Mouse (Mus musculus): ENCODE results near the gene Vps29.

Gene Vps29

GRCm38 (mm10) chr5:122336554-122337294 lies 17.4 kb upstream of the Vps29 start:
- DNase-seq (ENCODE audit: low read depth, low spot score) = no peak

GRCm38 (mm10) chr5:122342874-122343273 lies 11.3 kb upstream of the Vps29 start:
- no peak for DNase-seq (ENCODE audit: low read depth, low spot score)

- no peak for DNase-seq (ENCODE audit: low read depth, low spot score)
These were observed 10.4 kb upstream of the Vps29 start for GRCm38 (mm10) chr5:122343768-122344167.

GRCm38 (mm10) chr5:122344260-122344659 lies 9.9 kb upstream of the Vps29 start:
- peak; percentile 77 for DNase-seq (ENCODE audit: low read depth, low spot score)

- DNase-seq (ENCODE audit: low read depth, low spot score) = no peak
These were observed 8.4 kb upstream of the Vps29 start for GRCm38 (mm10) chr5:122345777-122346176.

- no peak for DNase-seq (ENCODE audit: low read depth, low spot score)
These were observed 411 bp downstream of the Vps29 start for GRCm38 (mm10) chr5:122354492-122355067.

DNA sequence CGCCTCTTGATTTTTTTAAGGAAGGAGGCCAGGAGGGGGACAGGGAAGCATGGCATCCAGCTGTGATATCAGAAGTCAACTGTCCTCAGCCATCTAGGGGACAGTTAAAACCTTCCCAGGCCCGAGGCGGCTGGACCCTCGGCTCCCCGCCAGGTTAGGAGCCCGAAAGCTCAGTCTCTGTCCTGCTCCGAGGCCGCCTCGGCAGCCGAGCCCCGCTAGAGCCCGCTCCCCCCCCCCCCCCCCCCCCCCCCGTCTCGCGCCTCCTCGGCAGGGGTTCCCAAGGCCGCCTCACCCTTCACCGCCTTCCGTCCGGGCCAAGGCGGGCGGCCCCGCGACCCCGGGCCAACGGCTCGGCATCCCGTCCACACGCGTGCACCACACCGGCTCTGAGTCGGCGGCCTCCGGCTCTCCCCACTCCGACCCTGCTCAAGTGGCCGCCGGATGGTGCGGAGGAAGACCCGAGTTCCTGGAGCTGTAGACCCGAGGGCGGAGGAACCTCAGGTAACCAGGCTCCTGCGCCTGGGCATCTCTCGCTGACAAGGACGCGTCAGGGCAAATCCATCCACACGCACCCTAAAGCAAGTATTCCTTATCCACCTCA lies 17.5 kb downstream of the Vps29 start, which contains the start of gene Gpn3:
TSS of gene Gpn3 (plus strand) at position 286 of the 601 bp plus-strand sequence.
- DNase-seq (ENCODE audit: low read depth, low spot score) = no peak

- DNase-seq (ENCODE audit: low read depth, low spot score) = peak; percentile 99
These were observed 18.1 kb downstream of the Vps29 start, which contains the start of gene Fam216a for GRCm38 (mm10) chr5:122372192-122372769. Gene Fam216a, minus strand, starts transcription at chr5:122372364.

GRCm38 (mm10) chr5:122372878-122373277 lies 18.7 kb downstream of the Vps29 start:
- no peak for DNase-seq (ENCODE audit: low read depth, low spot score)

- no peak for DNase-seq (ENCODE audit: low read depth, low spot score)
These were observed 23.1 kb downstream of the Vps29 start for GRCm38 (mm10) chr5:122377101-122377833.

DNA sequence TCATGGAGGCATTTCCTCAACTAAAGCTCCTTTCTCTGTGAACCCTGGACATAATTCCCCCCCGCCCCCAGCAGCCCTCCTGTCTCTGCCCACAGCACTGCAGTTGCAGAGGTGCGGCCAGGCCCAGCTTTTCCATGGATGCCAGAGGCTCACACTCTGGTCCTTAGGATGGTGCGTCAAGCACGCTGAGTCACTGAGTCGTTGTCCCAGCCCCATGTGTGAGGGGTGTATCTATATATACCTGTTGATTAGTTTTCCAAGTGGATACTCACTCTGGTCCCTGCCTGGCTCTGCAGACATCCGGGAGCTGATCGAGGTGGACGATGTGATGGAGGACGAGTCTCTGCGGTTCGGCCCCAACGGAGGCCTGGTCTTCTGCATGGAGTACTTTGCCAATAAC lies 24.0 kb downstream of the Vps29 start:
- no peak for DNase-seq (ENCODE audit: low read depth, low spot score)

DNA sequence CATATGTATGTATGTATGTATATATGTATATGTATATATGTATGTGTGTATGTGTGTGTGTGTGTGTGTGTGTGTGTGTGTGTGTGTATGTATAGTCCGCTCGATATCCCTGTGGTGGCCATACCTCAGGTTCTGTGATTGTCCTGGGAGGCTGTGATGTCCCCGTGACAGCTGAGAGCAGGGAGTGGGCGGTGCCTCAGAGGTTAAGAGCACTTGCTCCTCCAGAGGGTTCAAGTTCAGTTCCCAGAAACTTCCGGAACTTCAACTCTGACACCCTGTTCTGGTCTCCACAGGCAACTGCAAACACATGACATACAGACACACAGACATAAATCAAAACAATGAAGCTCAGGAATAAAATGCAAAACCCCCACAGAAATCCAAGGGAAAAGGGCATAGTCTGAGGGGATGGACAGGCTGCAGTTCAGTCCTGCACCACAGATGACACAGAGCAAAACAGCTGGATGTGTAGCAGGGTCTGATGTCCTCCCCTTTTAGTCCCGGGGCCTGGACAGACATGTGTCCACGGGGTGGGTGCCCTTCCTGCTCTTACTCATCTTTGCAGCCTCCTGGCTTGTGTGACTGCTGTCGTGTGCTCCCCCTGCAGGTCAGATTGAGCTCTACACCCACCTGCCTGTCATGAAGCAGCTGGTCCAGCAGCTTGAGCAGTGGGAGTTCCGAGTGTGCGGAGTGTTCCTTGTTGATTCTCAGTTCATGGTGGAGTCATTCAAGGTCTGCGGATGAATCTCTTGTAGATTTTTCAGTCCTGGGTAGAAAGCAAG lies 25.4 kb downstream of the Vps29 start:
- peak; percentile 77 for DNase-seq (ENCODE audit: low read depth, low spot score)

DNA sequence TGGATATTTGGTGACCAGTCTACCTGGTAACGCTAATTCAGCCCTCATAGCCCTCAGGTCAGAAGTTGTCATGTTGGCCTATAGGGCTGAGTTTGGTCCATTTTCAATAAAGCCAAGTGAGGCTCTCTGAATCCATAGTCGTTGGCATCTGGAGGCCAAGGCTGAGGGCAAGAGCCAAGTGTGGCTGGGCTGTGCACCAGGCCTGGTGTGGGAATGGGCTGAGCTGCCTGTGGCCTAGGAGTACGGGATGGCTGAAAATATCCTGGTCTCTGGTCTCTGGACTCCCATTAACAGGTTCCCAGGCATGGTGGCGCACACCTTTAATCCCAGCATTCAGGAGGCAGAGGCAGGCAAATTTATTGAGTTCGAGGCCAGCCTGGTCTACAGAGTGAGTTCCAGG lies 35.8 kb downstream of the Vps29 start:
- no peak for DNase-seq (ENCODE audit: low read depth, low spot score)

DNA sequence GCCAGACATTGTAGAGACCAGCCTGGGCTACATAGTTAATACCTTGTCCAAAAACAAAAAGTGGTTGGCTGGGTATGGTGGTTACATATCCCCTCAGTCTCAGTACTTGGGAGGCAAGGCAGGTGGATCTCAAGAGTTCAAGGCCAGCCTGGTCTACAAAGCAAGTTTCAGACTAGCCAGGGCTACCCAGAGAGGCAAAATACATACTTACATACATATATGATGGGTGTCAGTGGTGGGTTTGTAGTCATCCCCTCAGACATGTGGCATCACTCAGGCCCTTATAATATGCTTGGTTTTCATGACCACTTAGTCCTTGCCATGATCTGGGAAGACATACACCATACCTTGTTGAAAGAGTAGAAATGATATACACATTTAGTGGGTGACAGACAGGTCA lies 36.5 kb downstream of the Vps29 start:
- no peak for DNase-seq (ENCODE audit: low read depth, low spot score)

- DNase-seq (ENCODE audit: low read depth, low spot score) = no peak
These were observed 37.1 kb downstream of the Vps29 start for GRCm38 (mm10) chr5:122391178-122391785.

DNA sequence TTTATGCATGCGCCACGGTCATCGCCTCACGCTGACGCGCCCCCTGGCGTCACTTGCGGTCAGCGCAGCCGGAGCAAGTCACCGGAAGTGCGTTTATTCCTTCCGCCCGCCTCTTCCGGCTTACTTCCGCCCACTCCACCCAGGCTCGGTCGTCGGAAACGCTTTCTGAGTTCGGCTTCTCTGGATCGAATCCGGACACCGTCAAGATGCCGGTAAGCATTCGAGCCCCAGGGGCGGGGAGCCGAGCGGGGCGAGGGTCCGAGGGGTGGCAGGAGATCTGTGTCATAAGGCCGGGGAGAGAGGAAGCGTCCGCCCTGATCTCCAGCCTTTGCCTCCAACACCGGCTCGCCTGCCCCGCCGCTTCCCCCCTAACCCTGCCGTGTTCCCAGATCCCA lies 37.6 kb downstream of the Vps29 start, which contains the start of gene Arpc3:
TSS of gene Arpc3 (plus strand) at position 93 of the 395 bp plus-strand sequence.
- peak; percentile 95 for DNase-seq (ENCODE audit: low read depth, low spot score)

DNA sequence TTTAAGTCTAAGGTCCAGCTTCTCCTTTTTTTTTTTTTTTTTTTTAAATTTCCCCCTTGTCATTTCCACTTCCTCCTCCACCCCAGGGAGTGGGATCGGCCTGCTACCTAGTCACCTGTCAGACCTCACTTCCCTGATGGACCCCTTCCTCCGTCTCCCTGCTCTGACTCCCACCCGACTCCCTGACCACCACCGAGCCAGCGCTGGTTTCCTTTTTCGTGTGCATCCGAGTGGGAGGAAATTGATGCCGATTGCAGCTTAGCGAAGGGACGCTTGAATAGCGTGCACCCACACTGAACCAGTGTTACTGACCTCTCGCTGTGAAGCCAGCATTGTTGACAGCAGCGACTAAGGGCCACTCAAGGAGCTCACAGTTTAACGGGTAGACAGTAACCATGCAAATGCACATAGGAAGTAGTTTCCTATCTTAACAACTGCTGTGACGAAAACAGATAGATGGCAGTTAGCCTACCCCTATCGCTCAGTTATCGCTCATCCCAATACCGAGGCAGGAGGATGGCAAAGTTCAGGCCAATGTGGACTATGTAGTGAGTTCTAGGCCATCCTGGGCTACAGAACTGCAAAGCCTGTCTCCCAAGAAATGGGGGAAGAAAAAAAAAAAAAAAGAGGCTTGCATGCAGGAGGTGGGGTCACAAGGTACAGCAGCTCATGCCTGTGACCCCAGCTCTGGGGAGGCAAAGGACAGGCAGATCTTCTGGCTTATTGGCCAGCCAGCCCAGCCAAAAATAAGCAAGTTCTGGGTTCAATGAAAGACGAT lies 38.2 kb downstream of the Vps29 start:
- peak; percentile 55 for DNase-seq (ENCODE audit: low read depth, low spot score)

- DNase-seq (ENCODE audit: low read depth, low spot score) = peak; percentile 86
These were observed 39.7 kb downstream of the Vps29 start for GRCm38 (mm10) chr5:122393887-122394286.

DNA sequence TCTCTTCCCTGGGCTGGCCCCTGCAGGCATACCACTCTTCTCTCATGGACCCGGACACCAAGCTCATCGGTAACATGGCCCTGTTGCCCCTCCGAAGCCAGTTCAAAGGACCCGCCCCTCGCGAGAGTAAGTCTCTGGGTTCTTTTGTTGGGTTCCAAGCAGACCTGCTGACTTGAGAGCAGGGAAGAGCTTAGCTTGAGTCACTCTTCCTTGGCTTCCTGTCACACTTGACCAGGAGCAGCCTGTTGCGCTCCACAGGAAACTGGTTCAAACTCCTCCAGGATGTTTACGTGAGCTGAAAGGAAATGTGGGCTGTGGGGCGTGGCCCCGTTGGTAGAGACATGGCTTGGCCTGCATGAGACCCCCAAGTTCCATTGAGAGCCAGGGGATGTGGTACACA lies 42.6 kb downstream of the Vps29 start:
- no peak for DNase-seq (ENCODE audit: low read depth, low spot score)

GRCm38 (mm10) chr5:122397495-122397894 lies 43.3 kb downstream of the Vps29 start:
- no peak for DNase-seq (ENCODE audit: low read depth, low spot score)

All from CD4-positive helper T cell, adult 2 months (primary cell).